Mouse (Mus musculus) layer of hippocampus, postnatal 14 days (tissue): ENCODE measurements at regions not wholly inside any gene's neighbourhood (a gene's known extent, or its start where the extent isn't known, plus 50 kb on each side); places are given as distances from the start of the nearest gene placed in this dataset.

ENCODE experiments used
- DNase-seq, 2 experiments: peaks; one replicate each; pipeline ENCODE4 v3.0.0; 2021 to 2022; ENCODE audit warnings: low spot score in 2 of 2, mixed read lengths in 1 of 2

GRCm38 (mm10) chr4:106025966-106026637 is 236.4 kb downstream of the Gm12728 start:
- peak; percentile 16 for DNase-seq

GRCm38 (mm10) chr4:106040376-106040775 is 250.7 kb downstream of the Gm12728 start:
- no peak for DNase-seq

DNA sequence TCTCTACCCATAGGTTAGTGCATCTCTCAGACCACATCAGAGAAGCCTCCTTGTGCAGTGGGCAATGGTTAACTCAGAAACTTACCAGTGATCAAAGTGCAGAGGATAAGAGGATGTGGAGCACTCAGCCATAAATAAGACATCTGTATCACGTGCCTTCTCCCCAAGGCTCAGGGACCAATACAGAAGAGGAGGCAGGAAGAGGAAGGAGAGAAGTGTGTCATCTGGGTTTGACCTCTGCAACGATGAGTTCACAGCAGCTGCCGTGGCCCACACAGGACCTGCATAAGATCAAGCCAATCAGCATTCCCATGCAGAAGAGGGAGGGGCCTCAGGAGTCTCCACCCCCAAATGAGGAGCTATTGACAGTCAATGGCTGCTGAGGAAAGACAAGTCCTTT is 252.8 kb downstream of the Gm12728 start:
- DNase-seq = no peak

GRCm38 (mm10) chr4:106043661-106044060 is 254.0 kb downstream of the Gm12728 start:
- DNase-seq = no peak

DNA sequence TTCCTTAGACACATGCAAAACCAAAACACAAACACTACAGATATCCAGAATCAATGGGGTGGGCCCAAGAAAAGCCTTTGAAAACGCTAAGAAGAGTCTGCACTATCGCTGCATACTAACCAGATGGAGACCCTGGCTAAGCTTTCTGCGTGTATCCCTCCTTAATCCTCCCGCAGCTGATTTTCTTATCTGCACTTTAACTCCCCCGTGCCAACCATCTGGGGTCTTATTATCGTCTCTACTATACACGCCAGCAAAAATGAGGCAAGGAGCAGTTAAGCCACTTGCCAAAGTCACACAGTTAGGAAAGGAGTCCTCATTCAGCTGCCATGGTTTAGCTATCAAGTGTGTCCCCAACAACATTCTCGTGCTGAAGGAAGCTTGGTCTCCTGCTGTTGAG is 258.4 kb downstream of the Gm12728 start:
- DNase-seq = no peak

DNA sequence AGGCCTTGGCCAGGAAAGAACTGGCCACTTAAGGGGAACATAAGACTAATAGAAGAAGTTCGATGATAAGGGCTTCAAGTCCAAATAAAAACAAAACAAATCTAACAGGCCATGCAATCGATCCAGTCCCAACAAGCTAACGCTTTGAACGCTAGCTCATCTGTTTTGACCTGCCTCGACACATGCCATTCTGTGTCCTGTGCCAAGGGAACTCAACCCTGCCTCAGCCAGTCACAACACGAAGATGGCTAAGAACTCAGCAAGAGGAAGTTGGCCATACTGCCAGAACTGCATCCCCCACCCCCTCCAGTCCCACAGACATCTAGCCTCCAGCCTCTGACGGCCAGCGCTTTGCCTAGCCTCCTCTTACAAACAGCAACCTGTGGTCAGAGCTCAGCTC is 259.1 kb downstream of the Gm12728 start:
- DNase-seq = no peak

DNA sequence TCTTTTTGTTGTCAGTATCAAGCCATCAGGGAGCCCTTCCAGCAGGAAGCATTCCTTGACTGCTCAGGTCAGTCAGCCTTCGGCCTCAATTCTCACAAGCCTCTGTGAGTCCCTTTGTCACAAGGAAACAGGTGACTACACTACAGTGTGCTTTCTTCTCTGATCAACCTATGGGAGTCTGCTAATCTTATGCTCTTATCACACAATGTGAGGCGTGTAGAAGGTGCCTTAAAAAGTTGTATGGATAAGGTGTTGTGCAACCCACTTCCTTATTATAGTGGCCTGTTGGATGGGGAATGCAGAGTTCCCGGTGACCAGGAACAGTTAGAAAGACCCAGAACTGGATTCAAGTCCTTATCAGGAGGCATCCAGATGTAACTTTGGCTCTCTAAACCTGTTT is 260.2 kb downstream of the Gm12728 start:
- DNase-seq = no peak

DNA sequence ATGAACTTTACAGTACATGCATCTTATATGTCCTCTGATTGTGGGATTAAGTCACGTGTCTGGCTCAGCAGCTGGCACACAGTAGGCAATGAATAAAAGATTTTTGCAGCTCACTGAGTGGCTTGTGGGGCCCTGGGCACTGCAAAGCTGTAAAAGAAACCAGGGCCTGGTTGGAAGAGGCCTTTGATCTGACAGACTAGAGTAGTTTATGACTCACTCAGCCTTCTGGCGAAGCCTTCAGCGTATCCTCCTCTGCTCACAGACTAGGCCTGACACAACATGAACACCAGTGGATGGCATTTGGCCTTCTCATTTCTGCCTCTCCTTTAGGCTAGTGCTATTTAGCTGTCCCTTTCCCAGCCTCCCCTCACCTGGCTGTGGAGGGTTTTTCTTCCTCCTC is 260.6 kb downstream of the Gm12728 start:
- DNase-seq = no peak

DNA sequence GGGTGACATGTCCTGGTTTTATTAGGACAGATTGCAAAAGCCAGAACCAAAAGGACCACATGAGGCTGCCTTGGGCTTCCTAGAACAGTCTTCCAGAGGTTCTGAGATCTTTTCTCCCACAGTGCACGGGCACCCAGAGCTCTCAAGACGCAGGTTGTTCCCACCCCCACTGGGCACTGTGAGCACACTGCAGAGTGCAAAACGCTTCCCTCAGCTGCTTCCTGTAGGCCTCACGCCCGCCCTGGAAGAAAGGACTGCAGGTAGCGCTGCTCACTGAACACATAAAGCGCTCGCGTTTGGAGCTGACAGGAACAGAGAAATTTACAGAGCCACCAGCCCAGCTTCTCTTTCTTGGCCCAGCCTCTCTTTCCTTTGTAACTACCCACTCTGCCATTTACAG is 262.5 kb upstream of the Usp24 start:
- DNase-seq = no peak

DNA sequence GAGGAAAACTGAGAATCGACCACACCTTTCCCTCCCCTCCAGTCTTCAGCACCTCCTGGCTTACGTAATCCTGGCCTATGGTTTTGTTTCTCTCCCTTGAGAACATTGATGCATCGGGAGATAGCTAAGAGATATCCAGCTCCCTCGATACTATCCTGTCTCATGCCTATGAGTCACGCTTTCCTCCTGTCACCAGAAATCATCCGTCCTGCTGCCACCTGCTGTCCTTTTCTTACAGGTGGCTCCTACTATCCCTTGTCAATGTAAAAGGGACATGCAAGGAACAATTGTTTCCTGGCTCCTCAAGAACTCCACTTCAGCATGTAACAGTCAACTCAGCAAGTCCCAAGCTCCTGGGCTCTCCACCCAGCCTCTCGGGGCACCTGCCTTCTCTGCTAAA is 261.7 kb upstream of the Usp24 start:
- no peak for DNase-seq

DNA sequence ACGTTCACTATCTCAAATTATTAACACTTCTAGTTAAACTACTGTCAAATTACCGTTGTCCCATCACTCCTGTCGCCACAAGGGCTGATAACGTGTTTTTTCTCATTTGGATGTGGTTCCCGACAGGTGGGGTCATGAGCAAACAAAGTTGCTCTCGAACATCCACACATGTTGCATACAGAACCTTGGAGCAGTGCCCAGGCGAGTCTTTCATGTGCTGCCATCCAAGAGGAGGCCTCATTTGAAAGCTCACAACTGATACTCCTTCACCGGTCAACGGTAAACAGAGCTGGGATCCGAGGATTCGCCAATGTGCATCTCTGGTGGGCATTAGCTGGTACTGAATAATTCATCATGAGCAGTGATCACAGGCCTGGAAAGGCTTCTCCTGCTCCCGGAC is 253.4 kb upstream of the Usp24 start:
- no peak for DNase-seq

GRCm38 (mm10) chr4:106063851-106064382 is 252.1 kb upstream of the Usp24 start:
- no peak for DNase-seq

DNA sequence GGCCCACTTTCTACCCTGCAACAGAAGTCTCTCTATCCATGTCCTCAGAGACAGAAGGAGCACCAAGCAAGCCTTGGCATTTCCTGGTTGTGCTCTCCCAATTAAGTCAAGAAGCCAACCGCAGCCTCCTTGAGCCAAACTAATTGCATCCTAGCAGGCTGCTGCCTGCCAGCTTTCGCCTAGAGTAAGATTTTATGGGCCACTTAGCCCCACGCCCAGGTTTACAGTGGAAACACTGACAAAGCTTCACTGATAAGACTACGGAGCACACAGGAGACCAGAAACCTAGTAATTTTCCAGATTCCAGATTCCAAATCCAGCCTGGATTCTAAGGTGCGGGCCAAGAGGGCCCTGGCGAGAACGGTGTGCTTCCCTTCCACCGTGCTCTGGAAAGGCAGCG is 249.0 kb upstream of the Usp24 start:
- DNase-seq = no peak

- no peak for DNase-seq
Observed at GRCm38 (mm10) chr4:106083546-106083945, 232.5 kb upstream of the Usp24 start.

DNA sequence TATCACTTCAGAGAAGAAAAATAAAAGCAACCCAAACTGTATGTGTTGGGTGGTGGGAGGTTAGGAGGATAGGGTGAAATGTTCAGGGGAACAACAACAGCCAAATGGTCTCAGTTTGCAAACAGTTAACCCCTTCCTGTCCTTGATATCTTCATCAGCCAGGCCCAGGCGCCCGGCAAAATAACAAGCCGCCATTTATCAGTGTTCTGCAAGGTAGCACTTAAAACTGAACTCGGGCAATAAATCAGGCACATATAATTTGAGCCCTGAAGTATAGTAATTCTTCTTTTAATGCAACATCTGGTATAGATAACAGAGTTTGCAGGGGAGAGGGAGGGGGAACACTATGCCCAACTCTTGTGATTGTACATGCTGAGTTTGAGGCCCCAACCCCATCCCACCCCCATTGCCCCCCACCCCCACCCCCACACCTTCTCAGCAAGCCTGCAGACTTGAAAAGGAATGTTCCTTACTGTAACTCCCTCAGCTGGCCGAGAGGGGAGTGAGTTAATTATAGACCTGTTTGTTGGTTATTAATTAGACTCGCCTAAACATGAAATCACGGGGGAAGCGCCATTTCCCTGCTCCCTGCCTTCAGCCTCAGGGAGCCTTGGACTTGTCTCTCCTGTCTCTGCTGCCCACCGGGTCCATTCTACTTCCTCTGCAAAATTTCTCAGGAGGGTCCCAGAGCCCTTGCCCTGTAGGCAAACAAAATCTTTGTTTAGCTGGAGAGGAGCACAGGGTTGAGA is 223.9 kb upstream of the Usp24 start:
- DNase-seq = no peak

DNA sequence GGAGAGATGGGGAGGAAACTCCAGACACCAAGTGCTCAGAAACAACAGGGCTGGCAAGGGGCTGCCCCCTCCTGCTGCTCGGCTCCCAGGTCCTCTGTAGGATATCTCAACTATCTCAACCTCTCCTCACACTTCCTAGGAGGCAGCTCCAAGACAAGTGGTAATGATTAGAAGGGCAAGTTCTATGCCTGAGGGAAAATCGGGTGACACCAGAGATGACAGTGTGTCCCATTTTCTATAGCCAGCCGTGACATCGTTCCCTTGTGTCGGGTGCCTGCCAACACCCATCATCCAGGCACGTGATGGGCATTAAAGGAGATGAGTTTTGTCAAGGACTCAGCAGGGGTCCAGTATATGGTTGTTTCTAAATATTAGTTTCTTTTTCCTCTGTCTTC is 223.3 kb upstream of the Usp24 start:
- no peak for DNase-seq

GRCm38 (mm10) chr4:106093252-106093651 is 222.8 kb upstream of the Usp24 start:
- no peak for DNase-seq

DNA sequence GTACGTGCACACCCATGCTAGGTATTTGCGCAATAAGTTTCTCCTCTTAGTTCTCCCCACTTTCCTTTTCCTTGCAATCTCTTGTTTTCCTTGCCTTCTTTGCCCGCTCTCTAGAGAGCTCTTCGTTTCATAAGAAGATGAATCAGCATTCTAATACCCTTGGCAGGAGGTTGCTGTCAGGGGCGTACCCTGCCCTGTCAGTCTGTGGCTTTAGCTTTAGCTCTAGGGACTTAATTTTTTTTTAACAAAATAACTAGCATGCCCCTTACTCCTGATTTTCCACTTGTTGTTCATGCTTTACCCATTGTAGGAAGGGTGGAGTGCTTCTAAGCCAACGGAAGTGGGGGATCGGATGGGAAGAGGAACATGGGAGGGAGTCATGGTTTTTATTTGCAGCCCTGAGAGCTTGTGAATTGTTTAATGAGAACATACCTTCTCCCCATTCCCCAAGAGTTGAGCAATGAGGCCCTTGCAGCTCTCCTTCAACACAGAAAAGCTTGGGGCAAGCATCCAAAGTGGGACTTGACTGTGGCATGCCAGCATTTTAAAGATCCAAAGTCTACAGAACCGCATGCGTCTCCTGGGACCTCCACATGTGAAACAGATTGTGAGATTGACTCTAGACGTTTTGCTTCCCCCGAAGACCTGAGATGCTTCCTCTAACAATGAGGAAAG is 221.0 kb upstream of the Usp24 start:
- DNase-seq = no peak

- DNase-seq = no peak
Observed at GRCm38 (mm10) chr4:106096130-106096529, 219.9 kb upstream of the Usp24 start.

DNA sequence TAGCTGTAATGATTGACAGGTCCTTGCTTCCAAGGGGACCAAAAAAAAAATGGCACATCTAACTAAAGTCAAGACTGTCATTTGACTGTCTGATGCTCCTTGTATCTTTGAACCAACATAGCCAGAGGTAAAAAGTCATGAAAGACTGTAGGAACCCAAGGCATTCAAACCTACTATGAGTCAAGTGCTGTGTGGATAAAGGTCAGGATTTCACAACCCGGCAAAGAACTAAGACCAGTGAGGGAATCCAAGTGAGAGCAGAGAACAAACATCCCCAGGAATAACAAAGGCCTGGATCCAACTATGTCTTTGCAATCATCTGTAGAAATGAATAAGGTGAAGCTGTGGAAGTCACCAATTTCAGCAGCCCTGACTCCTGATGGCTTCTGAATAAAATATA is 218.2 kb upstream of the Usp24 start:
- no peak for DNase-seq

DNA sequence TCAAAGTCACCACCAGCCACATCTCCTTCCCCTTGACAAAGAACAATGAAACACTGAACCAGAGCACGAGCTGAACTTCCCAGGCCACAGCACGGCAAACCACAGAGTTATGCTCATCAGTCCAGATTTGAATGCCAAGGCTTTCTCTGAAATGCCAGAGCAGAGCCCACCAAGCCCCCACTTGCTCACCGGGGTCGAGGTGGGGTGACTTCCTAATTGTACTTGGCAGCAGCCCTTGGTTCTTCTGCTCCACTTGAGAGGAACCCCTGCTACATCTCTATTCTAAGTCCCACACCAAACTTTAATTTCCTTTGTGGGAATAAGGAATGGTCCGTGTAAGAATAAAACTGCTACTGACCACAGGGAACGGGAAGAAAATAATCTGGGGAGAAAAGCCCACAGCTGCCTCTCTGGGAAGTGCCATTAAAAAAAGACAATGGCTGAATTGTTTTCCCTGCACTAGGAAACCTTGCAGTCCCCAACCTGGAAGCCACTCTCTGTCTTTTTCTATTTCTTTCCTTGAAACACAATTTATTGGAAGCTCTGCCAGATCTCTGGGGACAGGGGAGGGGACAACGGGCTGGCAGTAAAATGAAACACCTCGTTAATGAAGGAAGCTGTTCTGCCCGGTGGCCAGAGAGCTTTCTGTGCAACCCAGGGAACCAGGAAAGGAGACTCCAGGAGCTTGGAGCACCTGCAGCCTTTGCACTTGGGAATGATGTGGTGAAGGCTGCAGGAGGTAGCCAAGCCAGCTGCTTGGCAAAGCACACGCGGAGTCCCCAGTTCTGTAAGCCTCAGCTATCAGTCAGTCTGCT is 215.6 kb upstream of the Usp24 start:
- DNase-seq = no peak
